Mouse (Mus musculus) CD8-positive naive resting alpha-beta T cell, adult 2 months (primary cell): ENCODE data around the gene Krt90.

Experiments
- DNase-seq, 2 experiments: peaks; one replicate each; pipeline ENCODE4 v3.0.0; 2022; ENCODE audit warnings: low read depth in 2 of 2, low spot score in 2 of 2

Gene Krt90

GRCm38 (mm10) chr15:101562850-101563249 is at the start of gene Krt90:
Gene Krt90 (minus strand): TSS chr15:101562950.
- DNase-seq, result no peak

- DNase-seq, result no peak
Observed at GRCm38 (mm10) chr15:101599123-101599522, 36.4 kb upstream of the Krt90 start.

- DNase-seq, result no peak
Observed at GRCm38 (mm10) chr15:101588216-101588615, 25.5 kb upstream of the Krt90 start.

GRCm38 (mm10) chr15:101584456-101584855 is 21.7 kb upstream of the Krt90 start:
- DNase-seq, result no peak

GRCm38 (mm10) chr15:101583211-101583965 is 20.6 kb upstream of the Krt90 start:
- DNase-seq, result no peak

- no peak for DNase-seq
Observed at GRCm38 (mm10) chr15:101581701-101582100, 19.0 kb upstream of the Krt90 start.

GRCm38 (mm10) chr15:101575506-101575905 is 12.8 kb upstream of the Krt90 start:
- DNase-seq, result no peak

- no peak for DNase-seq
Observed at GRCm38 (mm10) chr15:101573796-101574345, 11.1 kb upstream of the Krt90 start, which contains the start of gene Krt75. Gene Krt75 (minus strand): TSS chr15:101573904.

GRCm38 (mm10) chr15:101567780-101568179 is 5.0 kb upstream of the Krt90 start:
- no peak for DNase-seq

- no peak for DNase-seq
Observed at GRCm38 (mm10) chr15:101558034-101558646, 4.6 kb downstream of the Krt90 start.

- no peak for DNase-seq
Observed at GRCm38 (mm10) chr15:101553169-101553568, 9.6 kb downstream of the Krt90 start.

GRCm38 (mm10) chr15:101552188-101552587 is 10.6 kb downstream of the Krt90 start:
- DNase-seq, result no peak

GRCm38 (mm10) chr15:101550567-101550966 is 12.2 kb downstream of the Krt90 start, which contains the start of gene Krt82:
Gene Krt82 (minus strand): TSS chr15:101550667.
- no peak for DNase-seq

GRCm38 (mm10) chr15:101544478-101544877 is 18.3 kb downstream of the Krt90 start:
- no peak for DNase-seq

- no peak for DNase-seq
Observed at GRCm38 (mm10) chr15:101542543-101542942, 20.2 kb downstream of the Krt90 start.

GRCm38 (mm10) chr15:101538580-101538900 is 24.2 kb downstream of the Krt90 start:
- DNase-seq, result no peak

GRCm38 (mm10) chr15:101537864-101538579 is 24.7 kb downstream of the Krt90 start:
- DNase-seq, result no peak

- no peak for DNase-seq
Observed at GRCm38 (mm10) chr15:101536054-101536850, 26.5 kb downstream of the Krt90 start.

- DNase-seq, result no peak
Observed at GRCm38 (mm10) chr15:101532720-101533119, 30.0 kb downstream of the Krt90 start, which contains the start of gene Krt84. Gene Krt84 (minus strand): TSS chr15:101532820.

- no peak for DNase-seq
Observed at GRCm38 (mm10) chr15:101522556-101523232, 40.1 kb downstream of the Krt90 start.
